Mouse (Mus musculus): ENCODE measurements around the gene Ppfia1.

Gene Ppfia1

GRCm38 (mm10) chr7:144489067-144489774 is 64.3 kb downstream of the Ppfia1 start:
- no peak for DNase-seq (ENCODE audit: low spot score in 2 of 2)

- no peak for DNase-seq (ENCODE audit: low spot score in 2 of 2)
These were observed 73.2 kb downstream of the Ppfia1 start for GRCm38 (mm10) chr7:144480314-144480713.

- DNase-seq (ENCODE audit: low spot score in 2 of 2) = no peak
These were observed 74.0 kb downstream of the Ppfia1 start for GRCm38 (mm10) chr7:144479569-144479968.

- no peak for DNase-seq (ENCODE audit: low spot score in 2 of 2)
These were observed 77.8 kb downstream of the Ppfia1 start for GRCm38 (mm10) chr7:144475741-144476140.

GRCm38 (mm10) chr7:144473486-144473885 is 80.0 kb downstream of the Ppfia1 start:
- DNase-seq (ENCODE audit: low spot score in 2 of 2) = no peak

- DNase-seq (ENCODE audit: low spot score in 2 of 2) = no peak
These were observed 82.4 kb downstream of the Ppfia1 start for GRCm38 (mm10) chr7:144471103-144471502.

GRCm38 (mm10) chr7:144470545-144471059 is 82.9 kb downstream of the Ppfia1 start, which contains the start of gene Cttn:
Gene Cttn (minus strand): TSS chr7:144471009.
- peak; percentile 64 to 77 for DNase-seq (ENCODE audit: low spot score in 2 of 2)

GRCm38 (mm10) chr7:144469908-144470544 is 83.5 kb downstream of the Ppfia1 start:
- no peak for DNase-seq (ENCODE audit: low spot score in 2 of 2)

GRCm38 (mm10) chr7:144469181-144469641 is 84.3 kb downstream of the Ppfia1 start:
- DNase-seq (ENCODE audit: low spot score in 2 of 2) = no peak

GRCm38 (mm10) chr7:144468741-144469140 is 84.8 kb downstream of the Ppfia1 start:
- DNase-seq (ENCODE audit: low spot score in 2 of 2) = no peak

- no peak for DNase-seq (ENCODE audit: low spot score in 2 of 2)
These were observed 91.0 kb downstream of the Ppfia1 start for GRCm38 (mm10) chr7:144462577-144462976.

GRCm38 (mm10) chr7:144461246-144461902 is 92.2 kb downstream of the Ppfia1 start:
- DNase-seq (ENCODE audit: low spot score in 2 of 2) = no peak

GRCm38 (mm10) chr7:144458881-144459280 is 94.6 kb downstream of the Ppfia1 start:
- no peak for DNase-seq (ENCODE audit: low spot score in 2 of 2)

GRCm38 (mm10) chr7:144450661-144451060 is 102.9 kb downstream of the Ppfia1 start:
- no peak for DNase-seq (ENCODE audit: low spot score in 2 of 2)

GRCm38 (mm10) chr7:144449637-144450570 is 103.6 kb downstream of the Ppfia1 start:
- DNase-seq (ENCODE audit: low spot score in 2 of 2) = no peak

- no peak for DNase-seq (ENCODE audit: low spot score in 2 of 2)
These were observed 105.3 kb downstream of the Ppfia1 start for GRCm38 (mm10) chr7:144448186-144448585.

- peak in 1 of 2 experiments; percentile 29 for DNase-seq (ENCODE audit: low spot score in 2 of 2)
These were observed 106.4 kb downstream of the Ppfia1 start for GRCm38 (mm10) chr7:144447146-144447545.

GRCm38 (mm10) chr7:144444788-144445187 is 108.7 kb downstream of the Ppfia1 start:
- DNase-seq (ENCODE audit: low spot score in 2 of 2) = no peak

GRCm38 (mm10) chr7:144441976-144442375 is 111.6 kb downstream of the Ppfia1 start:
- DNase-seq (ENCODE audit: low spot score in 2 of 2) = no peak

GRCm38 (mm10) chr7:144441466-144441865 is 112.1 kb downstream of the Ppfia1 start:
- DNase-seq (ENCODE audit: low spot score in 2 of 2) = no peak

- no peak for DNase-seq (ENCODE audit: low spot score in 2 of 2)
These were observed 114.7 kb downstream of the Ppfia1 start for GRCm38 (mm10) chr7:144438811-144439210.
